14 mouse cellular contexts compared by ENCODE assay signal in the genomic region with DNA sequence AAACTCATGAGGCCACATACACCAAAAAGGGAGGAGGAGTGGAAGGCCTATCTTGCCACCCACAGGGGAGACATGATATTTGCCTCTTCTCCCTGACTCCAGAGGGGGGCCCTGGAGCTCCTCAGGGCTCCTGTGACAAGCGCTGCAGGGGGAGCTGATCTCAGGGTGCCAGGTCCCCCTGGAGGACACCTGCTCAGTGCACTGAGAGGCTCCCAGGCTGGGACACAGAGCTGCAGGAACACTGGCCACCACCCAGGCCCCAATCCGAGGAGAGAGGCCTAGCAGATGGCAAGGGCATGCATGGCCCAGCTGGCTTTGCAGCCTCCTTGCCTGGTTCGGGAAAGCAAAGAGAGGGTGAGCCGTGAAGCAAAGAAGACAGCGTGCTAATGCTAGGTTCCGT. TPM values are rescaled to one million over a fixed set of nuclear protein-coding genes. Genes with fewer than 3 reads are reported as not detected.
DNase-seq lines count a peak whose midpoint lies in the region; ATAC-seq and TF ChIP-seq lines count a peak whose summit lies in the region.
"Had no signal": no experiment of that assay in that cellular context is flagged by ENCODE, and none has a peak within 500 bp of the region (broad histone marks: within the 10 kb centered on the region; RNA-seq: fewer than 3 reads in every experiment).

No protein-coding gene starts in this region.

- H3K27me3 ChIP-seq in heart, embryonic 10.5 days (ENCODE audit: insufficient read depth, poor library complexity, severe bottlenecking) = peaks cover 4% of the 10 kb centered on the region; the same call in 1 of the 2 replicates
- H3K27me3 ChIP-seq in midbrain, embryonic 10.5 days (ENCODE audit: low read depth, poor library complexity, severe bottlenecking) = no peaks in the 10 kb centered on the region
- H3K27me3 ChIP-seq in midbrain, embryonic 11.5 days (ENCODE audit: control insufficient read depth, insufficient read depth, low read length) = no peaks in the 10 kb centered on the region
- H3K27me3 ChIP-seq: embryonic facial prominence, embryonic 12.5 days; midbrain, embryonic 15.5 days had no signal

- peak overlapping the region; percentile 52 for H3K27ac ChIP-seq in heart, embryonic 10.5 days
- H3K27ac ChIP-seq in midbrain, embryonic 10.5 days (replicated peaks) = 0 out of 2 replicates have a peak overlapping the region, but pooled peaks have one; percentile 7
- no peak overlapping the region for H3K27ac ChIP-seq in midbrain, embryonic 11.5 days (ENCODE audit: low read depth, low read length)
- H3K27ac ChIP-seq in gastrocnemius, adult 2 months = peak overlapping the region; percentile 86
- H3K27ac ChIP-seq: embryonic facial prominence, embryonic 12.5 days; midbrain, embryonic 15.5 days had no signal

- H3K4me2 ChIP-seq in midbrain, embryonic 11.5 days = no peak overlapping the region
- H3K4me2 ChIP-seq: embryonic facial prominence, embryonic 12.5 days; midbrain, embryonic 15.5 days had no signal

- H3K9ac ChIP-seq in midbrain, embryonic 11.5 days (ENCODE audit: low read length) = no peak overlapping the region
- H3K9ac ChIP-seq: embryonic facial prominence, embryonic 12.5 days; forebrain, postnatal 0 days; midbrain, embryonic 15.5 days had no signal

- peak; percentile 34 for TF ChIP-seq CTCF in gastrocnemius, adult 2 months (IDR thresholded peaks at IDR 0.05)

- ATAC-seq in midbrain, embryonic 11.5 days (ENCODE audit: low FRiP score) = no peak
- ATAC-seq in megakaryocyte-erythroid progenitor cell, adult 5-6 weeks (replicated peaks; ENCODE audit: low FRiP score, low TSS enrichment, poor library complexity, severe bottlenecking) = 0 out of 2 replicates have a peak, but pooled peaks have one; percentile 35
- ATAC-seq: forebrain, postnatal 0 days; midbrain, embryonic 15.5 days had no signal

- intact Hi-C loops in gastrocnemius, adult 2 months (cut with DNase I) = no loop called here

- peaks cover 21% of the 10 kb centered on the region for H3K4me1 ChIP-seq in heart, embryonic 10.5 days
- peaks cover 4% of the 10 kb centered on the region; the same call in 1 of the 2 replicates for H3K4me1 ChIP-seq in midbrain, embryonic 10.5 days
- no peaks in the 10 kb centered on the region for H3K4me1 ChIP-seq in midbrain, embryonic 11.5 days (ENCODE audit: control insufficient read depth, insufficient read depth, low read length)
- H3K4me1 ChIP-seq: embryonic facial prominence, embryonic 12.5 days; midbrain, embryonic 15.5 days had no signal

- DNase-seq in heart, embryonic 10.5 days (ENCODE audit: low spot score) = no peak
- no peak for DNase-seq in heart, adult 9 months (ENCODE audit: low spot score in 2 of 2)
- DNase-seq in midbrain, embryonic 10.5 days (ENCODE audit: low spot score) = no peak
- DNase-seq in midbrain, embryonic 11.5 days (ENCODE audit: low spot score, missing footprints) = no peak
- peak; percentile 80 for DNase-seq in gastrocnemius, adult 2 months
- DNase-seq in adrenal gland, adult 8-10 months = no peak
- no peak for DNase-seq in lung, postnatal 10 days
- DNase-seq: forebrain, postnatal 0 days; kidney, adult 18-20 months; lung, postnatal 14 days; right cerebral cortex, postnatal 25 days had no signal

- H3K36me3 ChIP-seq in heart, embryonic 10.5 days = no peaks in the 10 kb centered on the region
- H3K36me3 ChIP-seq in midbrain, embryonic 10.5 days = no peaks in the 10 kb centered on the region
- H3K36me3 ChIP-seq in midbrain, embryonic 11.5 days (ENCODE audit: control insufficient read depth, insufficient read depth, low read length) = no peaks in the 10 kb centered on the region
- H3K36me3 ChIP-seq: embryonic facial prominence, embryonic 12.5 days; midbrain, embryonic 15.5 days had no signal

- WGBS in heart, embryonic 10.5 days = 55% methylated on average over 6 of the region's 6 CpGs
- 65% methylated on average over 6 of the region's 6 CpGs for WGBS in midbrain, embryonic 10.5 days
- WGBS in midbrain, embryonic 11.5 days = 66% methylated on average over 6 of the region's 6 CpGs

- H3K9me3 ChIP-seq in heart, embryonic 10.5 days = no peaks in the 10 kb centered on the region
- H3K9me3 ChIP-seq in midbrain, embryonic 10.5 days (replicated peaks) = no peaks in the 10 kb centered on the region
- no peaks in the 10 kb centered on the region for H3K9me3 ChIP-seq in midbrain, embryonic 11.5 days (ENCODE audit: control insufficient read depth, low read length)
- H3K9me3 ChIP-seq: embryonic facial prominence, embryonic 12.5 days; midbrain, embryonic 15.5 days had no signal

- H3K4me3 ChIP-seq in heart, embryonic 10.5 days = no peak overlapping the region
- H3K4me3 ChIP-seq in midbrain, embryonic 10.5 days = no peak overlapping the region
- no peak overlapping the region for H3K4me3 ChIP-seq in midbrain, embryonic 11.5 days (ENCODE audit: low read depth, low read length)
- H3K4me3 ChIP-seq in gastrocnemius, adult 2 months = no peak overlapping the region
- H3K4me3 ChIP-seq: embryonic facial prominence, embryonic 12.5 days; midbrain, embryonic 15.5 days had no signal

RNA-seq across cellular contexts. Expression of a gene that starts 25.9 kb away (rescaled TPM):
- polyA plus RNA-seq in heart, embryonic 10.5 days (2016; fragmentation: Nextera tagmentation; extraction: Ambion mirVana) = 11.5 and 17.4 TPM in 2 replicates
- polyA plus RNA-seq in midbrain, embryonic 10.5 days (2016; fragmentation: Nextera tagmentation; extraction: Ambion mirVana) = 3.7 and 3.8 TPM in 2 replicates
- 3.1 and 3.6 TPM in 2 replicates for polyA plus RNA-seq in midbrain, embryonic 11.5 days (2014; fragmentation: Nextera tagmentation; extraction: Ambion mirVana)
- total RNA-seq in gastrocnemius, adult 2 months (2021) = 100 to 1,000 TPM; 141 to 172 TPM
- 40.8 and 44.0 TPM in 2 replicates for total RNA-seq in megakaryocyte-erythroid progenitor cell, adult 5-6 weeks (2014; fragmentation: Nextera tagmentation)
- total RNA-seq in megakaryocyte-erythroid progenitor cell, adult 5-6 weeks (2017) = 25.2 and 45.2 TPM in 2 replicates
- total RNA-seq in adrenal gland, adult 8-10 months (2022) = 10 to 100 TPM; 17.6 to 57.6 (median 38.8) TPM
